Mouse (Mus musculus) hindbrain, embryonic 14.5 days (tissue): ENCODE results near the gene Ovol3. TPM values are rescaled to one million over a fixed set of nuclear protein-coding genes. Genes with fewer than 3 reads are reported as not detected.
A peak's percentile ranks its signal among the peaks of the same experiment; 100 is the strongest.

Experiments
- ATAC-seq: fragments of 200-750 bp; cut with Nextera tagmentation; 2 replicates; pipeline ENCODE4 v1.8.0; 2017; ENCODE audit warnings: moderate number of reproducible peaks, mild to moderate bottlenecking, moderate TSS enrichment, moderate library complexity; ENCODE audit not compliant: low FRiP score
- DNase-seq: peaks from one replicate; pipeline ENCODE4 v3.0.0-alpha.2; 2015; ENCODE audit warnings: low spot score
- H3K27ac ChIP-seq: fragments of 300-500 bp; sonication (generic); 2 replicates; pipeline ENCODE4 v1.5.1; 2014; ENCODE audit warnings: mild to moderate bottlenecking, moderate library complexity
- H3K27me3 ChIP-seq: fragments of 300-500 bp; sonication (generic); 2 replicates; pipeline ENCODE4 v1.6.1; 2014; ENCODE audit warnings: mild to moderate bottlenecking, low read length, mixed read lengths; ENCODE audit not compliant: control insufficient read depth, insufficient read depth
- H3K36me3 ChIP-seq: fragments of 300-500 bp; sonication (generic); replicated peaks from 2 replicates; pipeline ENCODE4 v1.6.1; 2014; ENCODE audit not compliant: control insufficient read depth, insufficient read depth
- H3K4me1 ChIP-seq: fragments of 300-500 bp; sonication (generic); replicated peaks from 2 replicates; pipeline ENCODE4 v1.6.1; 2014; ENCODE audit warnings: antibody characterized with exemption, low read length, mixed read lengths; ENCODE audit not compliant: control insufficient read depth, insufficient read depth
- H3K4me2 ChIP-seq: fragments of 300-500 bp; sonication (generic); replicated peaks from 2 replicates; pipeline ENCODE4 v1.6.1; 2014; ENCODE audit warnings: mild to moderate bottlenecking, moderate library complexity
- H3K4me3 ChIP-seq: fragments of 300-500 bp; sonication (generic); replicated peaks from 2 replicates; pipeline ENCODE4 v1.5.1; 2014; ENCODE audit warnings: mild to moderate bottlenecking, low read length
- H3K9ac ChIP-seq: fragments of 300-500 bp; sonication (generic); 2 replicates; pipeline ENCODE4 v1.6.1; 2014
- H3K9me3 ChIP-seq: fragments of 300-500 bp; sonication (generic); 2 replicates; pipeline ENCODE4 v1.6.1; 2016; ENCODE audit warnings: low read length; ENCODE audit not compliant: control insufficient read depth
- WGBS: fragments of 180-500 bp; shearing (Covaris S2); extraction: QIAGEN DNeasy Blood & Tissue Kit; methylation state at CpG from one replicate; pipeline ENCODE4 v1.1.7; 2014; 5-methylcytosine and 5-hydroxymethylcytosine counted together
- polyA plus RNA-seq: library from polyadenylated mRNA; unstranded; fragments of >200 nt; fragmentation: Nextera tagmentation; extraction: Ambion mirVana; gene quantifications from 2 replicates; pipeline ENCODE4 v1.2.1, GENCODE M21; 2014

Ovol3 gene
- polyA plus RNA-seq, 1 experiment from 2014 or later: not detected

GRCm38 (mm10) chr7:30200200-30200599 is 35.3 kb downstream of the Ovol3 start:
- Histone ChIP-seq H3K9me3 (no peaks in the 10 kb centered on the region), H3K9ac (no peak overlapping the region), H3K4me3 (no peak overlapping the region), H3K36me3 (no peaks in the 10 kb centered on the region), H3K27me3 (no peaks in the 10 kb centered on the region), H3K4me2 (no peak overlapping the region), H3K27ac (no peak overlapping the region), H3K4me1 (peaks cover 3% of the 10 kb centered on the region; the same call in 1 of the 2 replicates)
- DNase-seq (no peak), ATAC-seq (no peak)
- 78% methylated on average over 5 of the region's 5 CpGs for WGBS

- Histone ChIP-seq H3K4me3 (no peak overlapping the region), H3K4me1 (peaks cover 4% of the 10 kb centered on the region; the same call in 1 of the 2 replicates), H3K4me2 (no peak overlapping the region), H3K9me3 (no peaks in the 10 kb centered on the region), H3K9ac (no peak overlapping the region), H3K27ac (no peak overlapping the region), H3K27me3 (no peaks in the 10 kb centered on the region), H3K36me3 (no peaks in the 10 kb centered on the region)
- DNase-seq (no peak), ATAC-seq (no peak)
- 80% methylated on average over 18 of the region's 18 CpGs for WGBS
Measured at GRCm38 (mm10) chr7:30199498-30200139, 35.9 kb downstream of the Ovol3 start.

GRCm38 (mm10) chr7:30198481-30198971 is 37.0 kb downstream of the Ovol3 start, which contains the start of gene Capns1:
Gene Capns1, minus strand, starts transcription at chr7:30198811.
- peaks cover 5% of the 10 kb centered on the region; the same call in 1 of the 2 replicates for H3K4me1 ChIP-seq
- H3K4me2 ChIP-seq: peak within 1 kb of the TSS; percentile 28
- no peaks in the 10 kb centered on the region for H3K27me3 ChIP-seq
- H3K4me3 ChIP-seq: no peak within 1 kb of the TSS
- H3K36me3 ChIP-seq: no peaks in the 10 kb centered on the region
- no peak within 1 kb of the TSS for H3K9ac ChIP-seq
- DNase-seq (peak; percentile 85), ATAC-seq (no peak)
- no peak within 1 kb of the TSS for H3K27ac ChIP-seq
- WGBS: 8% methylated on average over 8 of the region's 8 CpGs
- H3K9me3 ChIP-seq: no peaks in the 10 kb centered on the region

- H3K9ac ChIP-seq: no peak overlapping the region
- no peak overlapping the region for H3K27ac ChIP-seq
- H3K27me3 ChIP-seq: no peaks in the 10 kb centered on the region
- peaks cover 14% of the 10 kb centered on the region for H3K4me1 ChIP-seq
- DNase-seq (no peak), ATAC-seq (no peak)
- no peak overlapping the region for H3K4me2 ChIP-seq
- 74% methylated on average over 5 of the region's 5 CpGs for WGBS
- no peak overlapping the region for H3K4me3 ChIP-seq
- H3K9me3 ChIP-seq: no peaks in the 10 kb centered on the region
- H3K36me3 ChIP-seq: 0 out of 2 replicates have a peak, but pooled peaks cover under 1% of the 10 kb centered on the region
Measured at GRCm38 (mm10) chr7:30197592-30198129, 37.9 kb downstream of the Ovol3 start.

- Histone ChIP-seq H3K36me3 (peaks cover 15% of the 10 kb centered on the region), H3K9me3 (no peaks in the 10 kb centered on the region), H3K4me1 (peaks cover 15% of the 10 kb centered on the region), H3K4me2 (no peak overlapping the region), H3K9ac (no peak overlapping the region), H3K27ac (no peak overlapping the region), H3K27me3 (no peaks in the 10 kb centered on the region), H3K4me3 (no peak overlapping the region)
- DNase-seq (no peak), ATAC-seq (no peak)
- WGBS: 80% methylated on average over 6 of the region's 6 CpGs
Measured at GRCm38 (mm10) chr7:30196171-30196570, 39.4 kb downstream of the Ovol3 start.

- no peaks in the 10 kb centered on the region for H3K27me3 ChIP-seq
- peak overlapping the region; percentile 78; the same call in 1 of the 2 replicates for H3K9ac ChIP-seq
- H3K4me3 ChIP-seq: peak overlapping the region; percentile 65
- DNase-seq (no peak), ATAC-seq (no peak)
- peaks cover 21% of the 10 kb centered on the region for H3K36me3 ChIP-seq
- no peak overlapping the region for H3K27ac ChIP-seq
- no peaks in the 10 kb centered on the region for H3K9me3 ChIP-seq
- WGBS: 76% methylated on average over 6 of the region's 6 CpGs
- peak overlapping the region; percentile 56 for H3K4me2 ChIP-seq
- H3K4me1 ChIP-seq: peaks cover 15% of the 10 kb centered on the region
Measured at GRCm38 (mm10) chr7:30195461-30195860, 40.1 kb downstream of the Ovol3 start.

GRCm38 (mm10) chr7:30194884-30195283 is 40.6 kb downstream of the Ovol3 start:
- Histone ChIP-seq H3K27me3 (no peaks in the 10 kb centered on the region), H3K4me1 (peaks cover 15% of the 10 kb centered on the region), H3K9me3 (no peaks in the 10 kb centered on the region), H3K4me3 (peak overlapping the region; percentile 65), H3K9ac (peak overlapping the region; percentile 78), H3K36me3 (peaks cover 27% of the 10 kb centered on the region), H3K4me2 (peak overlapping the region; percentile 56), H3K27ac (peak overlapping the region; percentile 82)
- 1% methylated on average over 28 of the region's 28 CpGs for WGBS
- ATAC-seq (peak; percentile 88), DNase-seq (peak; percentile 95)

- Histone ChIP-seq H3K9me3 (no peaks in the 10 kb centered on the region), H3K4me2 (peak overlapping the region; percentile 56), H3K9ac (peak overlapping the region; percentile 78), H3K27ac (peak overlapping the region; percentile 82), H3K27me3 (no peaks in the 10 kb centered on the region), H3K4me1 (peaks cover 15% of the 10 kb centered on the region), H3K4me3 (peak overlapping the region; percentile 65), H3K36me3 (peaks cover 33% of the 10 kb centered on the region)
- under 1% methylated on average over 26 of the region's 26 CpGs for WGBS
- ATAC-seq: peak; percentile 15; the same call in 1 of the 2 replicates
- DNase-seq: peak; percentile 40
Measured at GRCm38 (mm10) chr7:30194101-30194831, 41.3 kb downstream of the Ovol3 start.

- DNase-seq: peak; percentile 73
Measured at GRCm38 (mm10) chr7:30193581-30194100, 41.9 kb downstream of the Ovol3 start.

More at GRCm38 (mm10) chr7:30193581-30194100, 41.9 kb downstream of the Ovol3 start:
- ATAC-seq: peak; percentile 71
- Histone ChIP-seq H3K4me2 (peak overlapping the region; percentile 56), H3K4me1 (peaks cover 15% of the 10 kb centered on the region), H3K36me3 (peaks cover 39% of the 10 kb centered on the region), H3K27ac (peak overlapping the region; percentile 82), H3K9me3 (no peaks in the 10 kb centered on the region), H3K27me3 (no peaks in the 10 kb centered on the region), H3K4me3 (peak overlapping the region; percentile 65), H3K9ac (peak overlapping the region; percentile 78)
- WGBS: 1% methylated on average over 26 of the region's 26 CpGs
